Mouse (Mus musculus) yolk sac, embryonic 10.5 days (tissue): ENCODE data around the gene Uhrf1.

ENCODE experiments used
- DNase-seq: peaks from one replicate; pipeline ENCODE4 v3.0.0-alpha.2; 2017; ENCODE audit warnings: low spot score

Uhrf1 gene

GRCm38 (mm10) chr17:56300186-56300585, 2.9 kb upstream of the Uhrf1 start, which contains the start of gene Arrdc5:
TSS of gene Arrdc5 (minus strand) at chr17:56300286.
- DNase-seq = no peak

- DNase-seq = peak; percentile 85
These were observed 641 bp upstream of the Uhrf1 start for GRCm38 (mm10) chr17:56302363-56302996.

GRCm38 (mm10) chr17:56303847-56304586, 896 bp downstream of the Uhrf1 start:
- peak; percentile 98 for DNase-seq

GRCm38 (mm10) chr17:56304718-56305117, 1.6 kb downstream of the Uhrf1 start:
- no peak for DNase-seq

GRCm38 (mm10) chr17:56305156-56305555, 2.0 kb downstream of the Uhrf1 start:
- no peak for DNase-seq

- DNase-seq = no peak
These were observed 2.7 kb downstream of the Uhrf1 start for GRCm38 (mm10) chr17:56305826-56306225.

GRCm38 (mm10) chr17:56308088-56308487, 5.0 kb downstream of the Uhrf1 start:
- DNase-seq = no peak

GRCm38 (mm10) chr17:56309191-56309945, 6.2 kb downstream of the Uhrf1 start:
- no peak for DNase-seq

- no peak for DNase-seq
These were observed 21.3 kb downstream of the Uhrf1 start for GRCm38 (mm10) chr17:56324419-56324818.

- DNase-seq = peak; percentile 99
These were observed 22.5 kb downstream of the Uhrf1 start, which contains the start of gene Kdm4b for GRCm38 (mm10) chr17:56325450-56326152. TSS of gene Kdm4b (plus strand) at chr17:56326062.

- peak; percentile 58 for DNase-seq
These were observed 23.3 kb downstream of the Uhrf1 start for GRCm38 (mm10) chr17:56326153-56327147.

GRCm38 (mm10) chr17:56329267-56329666, 26.1 kb downstream of the Uhrf1 start:
- no peak for DNase-seq

GRCm38 (mm10) chr17:56330345-56330744, 27.2 kb downstream of the Uhrf1 start:
- no peak for DNase-seq

- DNase-seq = no peak
These were observed 28.1 kb downstream of the Uhrf1 start for GRCm38 (mm10) chr17:56331256-56331655.

GRCm38 (mm10) chr17:56332987-56333386, 29.9 kb downstream of the Uhrf1 start:
- no peak for DNase-seq

GRCm38 (mm10) chr17:56337190-56337589, 34.1 kb downstream of the Uhrf1 start:
- no peak for DNase-seq

GRCm38 (mm10) chr17:56337791-56338190, 34.7 kb downstream of the Uhrf1 start:
- DNase-seq = no peak

GRCm38 (mm10) chr17:56338909-56339308, 35.8 kb downstream of the Uhrf1 start:
- DNase-seq = no peak

GRCm38 (mm10) chr17:56340717-56341116, 37.6 kb downstream of the Uhrf1 start:
- DNase-seq = no peak

- no peak for DNase-seq
These were observed 40.3 kb downstream of the Uhrf1 start for GRCm38 (mm10) chr17:56343466-56343865.

GRCm38 (mm10) chr17:56345364-56345763, 42.2 kb downstream of the Uhrf1 start:
- no peak for DNase-seq
